Mouse (Mus musculus): ENCODE data around the gene Dusp10.

Dusp10 gene

DNA sequence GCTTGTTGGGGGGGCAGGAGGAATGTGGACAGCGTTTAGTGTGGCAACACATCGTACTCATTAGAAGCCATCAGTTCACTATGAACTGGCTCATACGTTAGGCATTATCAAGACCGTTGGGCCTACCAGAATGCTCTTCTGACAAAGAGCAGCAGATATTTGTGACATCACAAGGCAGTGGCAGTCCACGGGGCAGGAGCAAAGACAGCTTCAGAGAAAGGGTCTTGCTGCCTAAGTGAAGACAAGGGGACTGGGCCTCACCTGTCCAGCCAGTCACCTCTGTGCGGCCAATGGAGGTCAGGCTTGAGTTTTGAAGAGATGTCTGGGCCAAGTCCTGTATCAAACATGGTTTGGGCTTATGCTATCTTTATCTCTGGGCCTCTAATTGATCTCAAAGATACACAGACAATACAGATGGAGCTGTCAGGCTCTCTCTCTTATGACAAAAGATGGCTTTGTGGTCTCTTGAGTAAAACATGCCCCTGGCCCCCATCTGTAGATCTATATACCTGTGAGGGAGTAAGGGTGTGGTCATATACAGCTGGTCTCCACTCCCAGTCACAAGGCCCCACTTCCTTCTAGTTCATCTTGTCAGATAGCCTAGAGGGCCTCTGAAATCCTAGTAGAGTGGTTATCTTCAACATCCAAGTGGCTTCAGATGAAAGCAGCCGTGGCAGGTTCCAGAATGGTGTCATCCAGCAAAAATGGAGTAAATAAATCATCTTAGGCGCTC lies 17.1 kb downstream of the Dusp10 start:
- no peak for DNase-seq (ENCODE audit: low read depth, low spot score)

- no peak for DNase-seq (ENCODE audit: low read depth, low spot score)
These were observed 19.7 kb downstream of the Dusp10 start for GRCm38 (mm10) chr1:184032682-184033389.

DNA sequence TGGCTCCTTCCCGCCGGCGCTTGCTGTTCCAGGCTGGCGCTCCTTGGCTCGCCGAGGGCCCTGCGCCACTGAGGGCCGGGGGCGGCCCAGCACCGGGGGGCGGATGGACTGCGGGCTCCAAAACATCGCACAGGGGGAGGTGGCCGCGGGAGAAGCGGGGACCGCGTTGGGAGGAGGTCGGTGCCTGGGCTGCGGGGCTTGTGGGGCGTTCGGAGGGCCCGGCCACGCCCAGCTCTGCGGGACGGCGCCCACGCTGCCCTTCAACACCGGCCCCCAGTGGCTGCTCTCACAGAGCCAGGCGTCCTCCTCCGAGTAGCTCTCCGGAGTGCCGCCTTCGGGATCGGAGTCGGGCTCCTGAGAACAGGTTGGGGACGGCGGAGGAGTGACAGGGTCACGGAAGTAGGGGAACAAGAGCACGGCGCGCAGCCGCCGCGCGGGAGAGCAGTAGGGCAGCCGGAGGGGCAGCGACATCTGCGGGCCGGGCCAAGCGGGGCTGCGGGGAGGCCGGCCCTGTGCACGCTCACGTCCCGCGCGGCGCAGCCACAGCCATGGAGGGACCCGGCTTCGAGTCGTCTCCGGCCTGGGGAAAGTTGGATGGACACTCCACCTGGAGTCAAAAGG lies 20.4 kb downstream of the Dusp10 start:
- DNase-seq (ENCODE audit: low read depth, low spot score): peak; percentile 48

DNA sequence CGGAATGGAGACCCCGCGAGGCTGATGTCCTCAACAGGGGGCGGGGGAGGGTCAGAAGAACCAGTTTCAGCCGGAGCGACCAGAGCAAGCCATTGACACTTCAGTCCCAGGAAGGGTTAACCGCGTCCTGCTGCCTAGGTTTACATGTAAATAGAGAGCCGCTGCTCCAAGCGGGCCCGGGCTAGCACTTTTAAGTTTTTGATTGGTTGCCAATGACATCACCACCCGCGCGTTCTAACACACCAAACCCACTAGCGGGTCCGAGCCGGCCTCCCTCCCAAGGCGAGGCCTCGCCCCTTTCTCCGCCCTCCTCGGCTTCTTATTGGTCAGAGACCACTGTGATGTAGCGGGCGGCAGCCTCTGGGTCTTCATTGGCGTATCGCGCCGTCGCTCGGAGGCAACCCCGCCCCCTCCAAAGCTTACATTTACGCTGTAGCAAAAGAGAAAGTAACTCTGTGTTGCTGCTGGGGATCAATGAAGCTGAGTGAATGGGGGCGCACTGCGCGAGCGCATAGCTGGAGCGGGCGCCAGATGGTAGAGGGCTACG lies 21.0 kb downstream of the Dusp10 start, which contains the start of gene 1700056E22Rik:
1700056E22Rik (minus strand) TSS at position 291 of the 547 bp plus-strand sequence.
- peak; percentile 94 for DNase-seq (ENCODE audit: low read depth, low spot score)

DNA sequence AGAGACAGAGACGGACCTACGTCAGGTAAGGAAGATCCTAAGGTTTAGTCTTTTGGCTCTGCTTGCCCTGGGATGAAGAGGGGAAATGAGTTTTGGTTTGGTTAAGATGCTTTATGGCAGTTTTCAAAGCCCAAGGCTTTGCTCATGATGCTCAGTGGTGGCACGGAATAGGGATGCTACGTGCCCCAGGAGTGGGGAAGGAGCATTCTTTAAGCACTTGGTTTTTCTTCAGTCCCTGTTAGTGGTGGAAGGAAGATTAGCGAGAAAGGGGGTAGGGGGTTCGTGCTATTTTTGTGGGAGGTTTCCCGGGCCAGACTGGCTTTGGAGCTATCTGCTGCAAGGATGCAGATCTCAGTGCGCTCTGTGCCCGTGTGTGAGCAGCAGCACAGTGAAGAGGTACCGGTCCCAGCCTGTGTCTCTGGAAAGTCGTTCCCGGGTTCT lies 21.7 kb downstream of the Dusp10 start:
- no peak for DNase-seq (ENCODE audit: low read depth, low spot score)

GRCm38 (mm10) chr1:184035346-184035903 lies 22.3 kb downstream of the Dusp10 start:
- no peak for DNase-seq (ENCODE audit: low read depth, low spot score)

DNA sequence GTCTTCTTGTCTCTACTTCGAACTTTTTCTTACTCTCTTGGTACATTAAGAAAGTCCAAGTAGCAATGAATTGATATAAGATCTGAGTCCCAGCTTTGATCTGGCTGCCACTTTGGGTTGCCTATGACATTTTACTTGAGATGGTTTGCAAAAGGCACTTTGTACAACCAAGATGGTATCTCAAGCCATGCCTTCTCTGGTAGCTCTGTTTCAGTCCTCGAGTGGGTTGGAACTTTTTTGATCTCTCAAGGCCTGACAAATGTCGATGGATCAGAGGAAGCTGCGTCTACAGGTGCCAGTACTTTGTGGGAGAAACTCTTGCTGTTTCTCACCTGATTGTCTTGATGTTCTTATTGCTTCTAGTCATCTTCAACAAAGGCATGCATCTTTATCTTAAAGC lies 24.7 kb downstream of the Dusp10 start:
- DNase-seq (ENCODE audit: low read depth, low spot score): no peak

GRCm38 (mm10) chr1:184039301-184039700 lies 26.2 kb downstream of the Dusp10 start:
- no peak for DNase-seq (ENCODE audit: low read depth, low spot score)

DNA sequence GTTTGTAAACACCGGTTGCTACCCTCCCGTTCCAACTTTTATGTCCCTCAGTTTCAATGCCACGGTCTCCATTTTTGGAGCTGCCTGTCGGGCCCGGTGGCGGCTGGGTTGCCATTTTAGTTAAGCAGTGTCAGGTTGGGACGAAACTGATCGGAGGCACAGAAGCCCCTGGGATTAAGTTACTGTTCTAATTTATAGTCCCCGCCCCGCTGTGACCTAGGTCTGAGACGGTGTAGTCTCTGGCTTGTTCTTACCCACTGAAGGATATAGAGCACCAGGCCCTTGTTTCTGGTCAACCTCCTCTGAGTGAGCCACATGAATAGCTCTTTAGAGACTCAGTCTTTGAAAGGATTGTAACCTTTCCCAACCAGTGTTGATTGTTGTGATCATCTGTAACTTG lies 27.1 kb downstream of the Dusp10 start:
- no peak for DNase-seq (ENCODE audit: low read depth, low spot score)

- no peak for DNase-seq (ENCODE audit: low read depth, low spot score)
These were observed 27.8 kb downstream of the Dusp10 start for GRCm38 (mm10) chr1:184040906-184041305.

DNA sequence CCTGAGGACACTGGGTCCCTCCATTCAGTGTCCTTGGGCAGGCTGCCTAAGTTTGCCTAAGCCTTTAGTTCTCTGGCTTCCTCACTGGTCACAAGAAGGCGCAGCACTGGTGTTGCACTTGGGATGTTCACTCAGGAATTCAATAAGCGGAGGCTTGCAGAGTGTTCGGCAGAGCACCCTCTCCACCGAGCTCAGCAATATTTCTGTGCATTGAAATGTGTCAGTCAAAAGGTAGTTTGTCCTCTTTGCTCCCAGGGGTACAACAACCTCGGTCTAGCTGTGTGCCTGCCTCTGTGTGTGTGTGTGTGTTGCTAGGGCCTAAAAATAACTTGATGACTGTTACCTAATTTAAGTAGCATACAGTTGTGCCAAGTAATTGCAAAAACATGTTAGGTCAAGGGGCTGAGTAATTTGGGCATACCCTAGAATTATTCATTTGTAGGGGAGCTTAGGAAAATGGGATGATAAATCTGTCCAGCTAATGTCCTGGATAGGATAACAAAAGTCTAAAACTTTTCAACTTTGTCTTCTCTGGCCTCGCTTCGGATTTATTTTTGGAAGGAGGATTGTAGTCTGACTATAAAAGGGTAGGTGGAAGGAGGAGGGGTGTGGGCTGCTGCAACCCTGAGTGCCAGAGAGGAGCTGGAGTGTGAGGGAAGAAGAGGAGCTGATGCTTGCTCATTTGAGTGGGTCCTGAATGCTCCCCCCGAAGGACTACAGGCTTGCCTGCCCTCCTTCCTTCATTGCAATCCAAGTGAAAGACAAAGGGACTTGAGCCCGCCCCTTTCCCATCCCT lies 28.9 kb downstream of the Dusp10 start:
- no peak for DNase-seq (ENCODE audit: low read depth, low spot score)

- DNase-seq (ENCODE audit: low read depth, low spot score): no peak
These were observed 29.6 kb downstream of the Dusp10 start for GRCm38 (mm10) chr1:184042745-184043144.

DNA sequence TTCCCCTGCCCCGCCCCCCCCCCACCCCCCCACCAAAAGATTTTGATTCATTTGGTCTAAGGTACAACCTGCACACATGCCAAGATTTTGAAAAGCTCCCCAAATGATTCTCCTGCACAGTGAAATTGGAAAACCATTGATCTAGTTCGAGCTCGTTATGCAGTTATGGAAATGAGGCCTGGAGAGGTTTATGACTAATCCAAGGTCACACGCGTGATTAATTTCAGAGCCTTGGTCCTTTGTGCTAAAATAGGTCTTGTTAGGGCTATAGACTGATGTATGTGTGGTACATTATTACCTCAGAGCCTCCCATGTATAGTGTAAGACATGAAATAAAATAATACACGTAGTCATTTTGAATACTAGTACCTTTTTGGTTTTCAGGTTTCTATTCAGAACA lies 30.3 kb downstream of the Dusp10 start:
- DNase-seq (ENCODE audit: low read depth, low spot score): no peak

GRCm38 (mm10) chr1:184046070-184046677 lies 33.1 kb downstream of the Dusp10 start:
- no peak for DNase-seq (ENCODE audit: low read depth, low spot score)

- DNase-seq (ENCODE audit: low read depth, low spot score): no peak
These were observed 34.7 kb downstream of the Dusp10 start for GRCm38 (mm10) chr1:184047818-184048217.

DNA sequence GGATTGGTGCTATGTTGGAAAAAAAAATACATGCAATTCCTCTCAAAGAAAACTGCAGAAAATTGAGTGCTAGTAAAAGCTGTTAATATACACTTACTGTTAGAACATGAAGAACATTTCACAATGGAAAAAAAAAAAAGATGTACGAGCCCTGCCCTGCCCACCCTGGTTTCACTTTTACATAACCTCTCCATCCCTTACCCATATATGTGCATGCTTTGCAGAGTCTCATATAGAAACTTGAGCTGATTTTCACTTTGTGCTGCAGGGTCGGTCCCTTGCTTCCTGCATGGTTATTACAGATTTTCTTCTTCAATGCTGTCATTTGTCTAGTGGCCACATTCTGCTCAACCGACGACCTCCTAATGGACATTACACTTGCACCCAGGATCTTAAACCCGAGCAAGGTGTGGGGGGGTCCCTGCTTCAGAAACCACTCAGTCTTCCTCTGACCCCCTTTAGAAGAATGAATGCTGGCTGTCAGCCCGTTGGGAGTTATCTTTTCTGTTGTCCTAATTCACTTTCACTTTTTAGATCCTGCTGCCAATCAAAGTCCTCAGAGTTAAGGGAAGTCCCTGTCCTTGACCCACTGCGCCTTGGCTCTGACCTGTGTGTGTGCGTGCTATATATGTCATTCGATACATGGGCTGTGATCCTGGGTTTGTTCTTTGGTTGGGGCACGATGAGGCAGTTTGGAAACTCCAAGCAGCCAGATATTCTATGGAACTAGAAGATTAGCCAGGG lies 35.7 kb downstream of the Dusp10 start:
- no peak for DNase-seq (ENCODE audit: low read depth, low spot score)

DNA sequence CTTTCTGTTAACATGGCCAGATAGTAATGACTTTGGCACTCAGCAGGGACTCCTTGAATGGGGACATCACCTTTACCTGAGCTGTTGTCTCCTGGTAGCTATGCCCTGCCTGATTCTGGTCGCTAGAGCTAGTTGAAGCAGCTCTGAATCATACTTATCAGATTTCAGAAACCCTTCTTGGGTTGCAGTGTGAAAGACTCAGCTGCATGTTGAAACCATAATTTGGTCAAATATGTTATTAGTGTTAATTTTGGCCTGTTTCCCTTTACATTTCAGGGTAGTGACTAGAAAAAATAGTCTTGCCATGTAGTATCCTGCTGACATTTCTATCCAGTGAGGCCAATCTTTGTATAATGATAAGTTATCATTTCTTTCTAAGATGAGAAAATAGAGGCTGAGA lies 38.2 kb downstream of the Dusp10 start:
- no peak for DNase-seq (ENCODE audit: low read depth, low spot score)

DNA sequence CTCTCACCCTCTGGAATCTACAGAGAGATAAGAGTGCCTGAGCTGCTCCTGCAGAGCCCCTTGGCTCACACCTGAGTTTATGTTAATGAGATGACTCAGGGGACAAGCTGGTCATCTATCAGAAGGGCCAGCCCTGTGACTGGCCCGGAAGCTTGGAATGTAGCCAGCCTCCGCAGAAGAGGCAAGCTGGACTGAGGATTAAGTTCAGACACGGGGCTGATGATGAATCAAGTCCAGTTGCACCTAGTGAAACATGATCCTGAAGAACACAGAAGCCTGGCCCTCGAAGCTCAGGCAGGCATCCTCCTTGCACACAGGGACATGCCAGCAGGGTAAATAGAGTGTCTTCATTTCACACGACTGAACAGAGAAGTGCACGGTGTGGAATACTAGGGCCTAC lies 38.7 kb downstream of the Dusp10 start:
- DNase-seq (ENCODE audit: low read depth, low spot score): no peak

DNA sequence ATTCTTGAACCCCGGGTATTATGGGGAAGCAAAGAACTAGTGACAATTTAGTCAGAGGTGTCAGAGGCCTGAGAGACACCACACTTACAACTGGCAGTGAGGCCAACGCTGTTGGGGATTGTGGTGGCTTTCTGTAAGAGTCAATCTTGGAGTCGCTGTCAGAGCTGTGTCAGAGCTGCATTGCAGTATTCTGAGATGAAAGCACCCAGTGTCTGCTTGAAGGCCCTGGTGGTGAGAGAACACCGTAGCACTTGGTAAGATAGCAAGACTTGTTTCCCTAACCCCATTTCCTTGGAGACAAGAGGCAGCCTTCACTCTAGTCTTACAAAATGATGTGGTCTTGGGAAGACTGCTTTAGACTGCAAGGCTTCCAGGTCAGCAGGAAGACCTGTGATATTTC lies 39.2 kb downstream of the Dusp10 start:
- DNase-seq (ENCODE audit: low read depth, low spot score): no peak

GRCm38 (mm10) chr1:184053141-184053540 lies 40.0 kb downstream of the Dusp10 start:
- no peak for DNase-seq (ENCODE audit: low read depth, low spot score)

All from c-Kit-negative CD71-positive TER-119-positive erythroid progenitor cells, embryonic 14.5 days (primary cell).